Mouse (Mus musculus) bone marrow, adult 2 months (tissue): ENCODE results near the gene Lypd6. TPM values are rescaled to one million over a fixed set of nuclear protein-coding genes. Genes with fewer than 3 reads are reported as not detected.

Experiments used
- H3K27ac ChIP-seq: fragments of 200-500 bp; 2 replicates; pipeline ENCODE4 v1.5.1; 2012; ENCODE audit warnings: low read depth, mild to moderate bottlenecking, control low read depth, inconsistent platforms, low read length; ENCODE audit not compliant: control insufficient read depth, poor library complexity, insufficient read depth
- H3K4me1 ChIP-seq: fragments of 200-500 bp; 2 replicates; pipeline ENCODE4 v1.6.1; 2011; ENCODE audit warnings: low read length; ENCODE audit not compliant: control insufficient read depth, insufficient read depth
- H3K4me3 ChIP-seq: fragments of 200-500 bp; replicated peaks from 2 replicates; pipeline ENCODE3; 2011; ENCODE audit warnings: mild to moderate bottlenecking, low read depth, low read length, control low read depth; ENCODE audit not compliant: control insufficient read depth
- CTCF ChIP-seq: fragments of 200-500 bp; IDR thresholded peaks from 2 replicates; pipeline ENCODE4 v1.5.1; 2011; ENCODE audit warnings: low read length, control low read depth; ENCODE audit not compliant: control insufficient read depth, insufficient read depth
- POLR2A ChIP-seq: fragments of 200-500 bp; IDR thresholded peaks from 2 replicates; pipeline ENCODE4 v1.6.1; 2011; ENCODE audit warnings: low read depth, mild to moderate bottlenecking, control low read depth, low read length, borderline replicate concordance; ENCODE audit not compliant: control insufficient read depth
- WGBS: fragments of 180-500 bp; shearing (Covaris S2); methylation state at CpG from one replicate; pipeline ENCODE4 v1.1.7; 2018; 5-methylcytosine and 5-hydroxymethylcytosine counted together
- polyA plus RNA-seq: library from polyadenylated mRNA; stranded (reverse); fragments of >200 nt; gene quantifications from 2 replicates; pipeline ENCODE4 v1.2.4, GENCODE M21; 2011; ENCODE audit warnings: low replicate concordance; ENCODE audit not compliant: missing spikeins, insufficient read depth, insufficient read length

Lypd6 gene
- polyA plus RNA-seq, 1 experiment, result 0.85 TPM

- Histone ChIP-seq H3K4me1 (no peaks in the 10 kb centered on the region), H3K4me3 (no peak overlapping the region), H3K27ac (no peak overlapping the region)
- WGBS, result 64% methylated on average over 3 of the region's 3 CpGs
- TF ChIP-seq POLR2A, result no peak
- no peak for TF ChIP-seq CTCF
These were observed 122.6 kb downstream of the Lypd6 start for GRCm38 (mm10) chr2:50188856-50189255.

DNA sequence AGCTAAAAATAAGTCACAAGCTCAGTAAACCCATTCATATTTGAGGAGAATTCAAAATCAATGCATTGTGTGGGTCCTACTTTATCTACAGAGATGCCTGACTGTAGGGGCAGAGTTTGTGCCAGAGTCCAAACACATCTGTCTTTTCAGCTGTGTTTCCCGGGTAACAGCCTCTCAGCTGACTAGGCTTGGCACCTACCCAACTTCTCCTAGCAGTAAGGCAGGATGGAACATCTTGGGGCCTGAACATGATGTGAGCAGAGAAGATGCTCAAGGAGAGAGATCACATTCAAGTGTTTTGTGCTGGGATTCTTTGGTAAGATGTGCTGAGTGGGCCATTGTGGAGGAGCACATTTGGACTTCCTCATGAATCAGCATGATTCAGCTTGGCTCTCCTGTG is 130.5 kb downstream of the Lypd6 start:
- Histone ChIP-seq H3K4me1 (no peaks in the 10 kb centered on the region), H3K27ac (no peak overlapping the region), H3K4me3 (no peak overlapping the region)
- WGBS, result 86% methylated on average over 1 of the region's 1 CpGs
- TF ChIP-seq POLR2A (no peak), CTCF (no peak)

- Histone ChIP-seq H3K4me1 (no peaks in the 10 kb centered on the region), H3K27ac (no peak overlapping the region), H3K4me3 (no peak overlapping the region)
- 86% methylated on average over 4 of the region's 4 CpGs for WGBS
- no peak for TF ChIP-seq CTCF
- TF ChIP-seq POLR2A, result no peak
These were observed 131.6 kb downstream of the Lypd6 start for GRCm38 (mm10) chr2:50197801-50198200.

DNA sequence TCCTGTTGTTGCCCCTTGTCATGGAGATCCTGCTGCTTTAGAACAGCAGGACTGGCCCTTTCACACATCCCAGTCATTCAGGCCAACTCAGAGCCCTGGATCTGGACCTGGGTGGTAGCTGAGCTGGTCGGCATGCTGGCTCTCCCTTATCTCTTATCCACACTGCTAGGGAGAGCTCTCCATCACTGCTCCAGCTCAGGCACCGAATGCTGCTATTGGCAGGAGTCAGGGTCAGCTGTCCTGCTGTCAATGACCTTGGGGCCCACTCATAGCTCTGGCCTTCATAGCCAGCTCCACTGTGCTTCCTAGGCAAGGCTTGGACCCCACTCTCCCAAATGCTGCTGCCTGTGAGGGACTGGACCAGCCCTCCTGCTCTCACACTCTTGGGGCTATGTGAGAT is 134.3 kb downstream of the Lypd6 start:
- Histone ChIP-seq H3K4me3 (no peak overlapping the region), H3K4me1 (no peaks in the 10 kb centered on the region), H3K27ac (no peak overlapping the region)
- 48% methylated on average over 2 of the region's 2 CpGs for WGBS
- no peak for TF ChIP-seq CTCF
- TF ChIP-seq POLR2A, result no peak

GRCm38 (mm10) chr2:50220574-50220973 is 154.3 kb downstream of the Lypd6 start:
- Histone ChIP-seq H3K27ac (no peak overlapping the region), H3K4me3 (no peak overlapping the region), H3K4me1 (no peaks in the 10 kb centered on the region)
- 82% methylated on average over 7 of the region's 7 CpGs for WGBS
- TF ChIP-seq POLR2A (no peak), CTCF (no peak)

DNA sequence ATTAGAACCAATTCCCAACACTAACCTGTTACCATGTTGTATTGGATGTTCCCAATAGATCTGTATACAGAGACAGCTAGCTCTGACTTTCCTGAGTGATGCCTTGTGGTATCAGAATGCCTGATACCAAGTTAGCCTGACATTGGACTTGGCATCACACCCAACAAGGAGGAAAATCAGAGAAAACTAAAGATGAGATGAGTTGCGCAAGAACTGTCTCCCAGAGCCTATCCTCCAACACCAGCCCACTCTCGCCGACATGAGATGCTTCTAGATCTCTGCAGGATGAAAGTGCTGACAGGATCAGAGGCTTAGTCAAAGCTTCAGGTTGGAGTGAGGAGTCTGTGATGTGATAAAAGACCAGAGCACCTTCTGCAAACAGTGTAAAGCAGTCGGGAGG is 158.8 kb downstream of the Lypd6 start:
- Histone ChIP-seq H3K4me1 (no peaks in the 10 kb centered on the region), H3K27ac (no peak overlapping the region), H3K4me3 (no peak overlapping the region)
- no peak for TF ChIP-seq POLR2A
- 82% methylated on average over 4 of the region's 4 CpGs for WGBS

- no peaks in the 10 kb centered on the region for H3K4me1 ChIP-seq
- 83% methylated on average over 8 of the region's 8 CpGs for WGBS
- TF ChIP-seq POLR2A (no peak), CTCF (no peak)
- no peak overlapping the region for H3K27ac ChIP-seq
- H3K4me3 ChIP-seq, result no peak overlapping the region
These were observed 167.3 kb downstream of the Lypd6 start for GRCm38 (mm10) chr2:50233491-50233890.

Other genes with a start within 250 kb of the Lypd6 start
- gene Mmadhc, start 230.4 kb downstream of the Lypd6 start, polyA plus RNA-seq, result 30.1 and 40.4 TPM in 2 replicates